Comparison of ENCODE assay signal across 8 mouse cellular contexts in genomic region chr12:69297411-69298150, GRCm38 (mm10). TPM values are rescaled to one million over a fixed set of nuclear protein-coding genes. Genes with fewer than 3 reads are reported as not detected.
DNase-seq lines count a peak whose midpoint lies in the region; ATAC-seq and TF ChIP-seq lines count a peak whose summit lies in the region.

No protein-coding gene starts in this region.

- WGBS in lung, adult 2 months: 23% methylated on average over 20 of the region's 20 CpGs
- WGBS in hindbrain, embryonic 15.5 days: 19% methylated on average over 20 of the region's 20 CpGs
- 15% methylated on average over 20 of the region's 20 CpGs for WGBS in midbrain, postnatal 0 days

- H3K9me3 ChIP-seq in hindbrain, embryonic 15.5 days: no peaks in the 10 kb centered on the region
- no peaks in the 10 kb centered on the region for H3K9me3 ChIP-seq in midbrain, postnatal 0 days (ENCODE audit: low read length)

- no peaks in the 10 kb centered on the region for H3K27me3 ChIP-seq in hindbrain, embryonic 15.5 days
- H3K27me3 ChIP-seq in midbrain, postnatal 0 days (ENCODE audit: insufficient read depth, low read length): no peaks in the 10 kb centered on the region

- DNase-seq in lung, adult 2 months: no peak
- no peak for DNase-seq in lung, postnatal 4 days
- peak; percentile 17 for DNase-seq in embryo, embryonic 11 days
- peak; percentile 36 for DNase-seq in midbrain, postnatal 0 days (ENCODE audit: low spot score)
- DNase-seq in right cerebral cortex, postnatal 10 days (ENCODE audit: low spot score in 2 of 2): no peak
- DNase-seq in layer of hippocampus, adult 9-11 months: no peak

- peak overlapping the region; percentile 75 for H3K4me2 ChIP-seq in hindbrain, embryonic 15.5 days
- peak overlapping the region; percentile 78 for H3K4me2 ChIP-seq in midbrain, postnatal 0 days (ENCODE audit: low read depth, low read length, poor library complexity, severe bottlenecking)

- H3K4me1 ChIP-seq in lung, adult 2 months (ENCODE audit: control insufficient read depth, insufficient read depth, low read length): peaks cover 5% of the 10 kb centered on the region
- peaks cover 28% of the 10 kb centered on the region for H3K4me1 ChIP-seq in hindbrain, embryonic 15.5 days (replicated peaks)
- H3K4me1 ChIP-seq in midbrain, postnatal 0 days (ENCODE audit: insufficient read depth, low read length): peaks cover 4% of the 10 kb centered on the region; the same call in 1 of the 2 replicates

- peak overlapping the region; percentile 97 for H3K27ac ChIP-seq in hindbrain, embryonic 15.5 days (replicated peaks)
- peak overlapping the region; percentile 96 for H3K27ac ChIP-seq in midbrain, postnatal 0 days (ENCODE audit: low read depth, low read length)

- TF ChIP-seq POLR2A in lung, adult 2 months (IDR thresholded peaks at IDR 0.05; ENCODE audit: borderline replicate concordance, extremely low read depth, low read depth, low read length): no peak

- peak overlapping the region; percentile 99 for H3K9ac ChIP-seq in hindbrain, embryonic 15.5 days
- H3K9ac ChIP-seq in midbrain, postnatal 0 days (replicated peaks; ENCODE audit: low read length, poor library complexity, severe bottlenecking): peak overlapping the region; percentile 97

- no peak for TF ChIP-seq CTCF in lung, adult 2 months (IDR thresholded peaks at IDR 0.05; ENCODE audit: insufficient read depth, low read length)
- TF ChIP-seq CTCF in midbrain, postnatal 0 days (IDR thresholded peaks at IDR 0.05): no peak

- H3K4me3 ChIP-seq in lung, adult 2 months (replicated peaks; ENCODE audit: extremely low read depth, low read depth, low read length): peak overlapping the region; percentile 80
- H3K4me3 ChIP-seq in hindbrain, embryonic 15.5 days: peak overlapping the region; percentile 95
- H3K4me3 ChIP-seq in midbrain, postnatal 0 days (ENCODE audit: low read depth, low read length): peak overlapping the region; percentile 96

- ATAC-seq in hindbrain, embryonic 15.5 days (ENCODE audit: low FRiP score, low read depth): no peak
- no peak for ATAC-seq in midbrain, postnatal 0 days (ENCODE audit: low FRiP score)
- no peak for ATAC-seq in cerebellum, adult (ENCODE audit: insufficient number of reproducible peaks, low FRiP score, low TSS enrichment)

- peaks cover 21% of the 10 kb centered on the region for H3K36me3 ChIP-seq in hindbrain, embryonic 15.5 days
- H3K36me3 ChIP-seq in midbrain, postnatal 0 days (ENCODE audit: insufficient read depth, low read length): peaks cover 14% of the 10 kb centered on the region

RNA-seq across cellular contexts. Expression of gene Klhdc2, which starts 1.1 kb away (rescaled TPM):
- 29.5 and 37.5 TPM in 2 replicates for polyA plus RNA-seq in lung, adult 2 months (2012; rRNA removed)
- polyA plus RNA-seq in hindbrain, embryonic 15.5 days (2015; fragmentation: Nextera tagmentation; extraction: Ambion mirVana): 273 and 278 TPM in 2 replicates
- 303 and 373 TPM in 2 replicates for total RNA-seq in midbrain, postnatal 0 days (2014; rRNA removed)
- 259 and 266 TPM in 2 replicates for polyA plus RNA-seq in midbrain, postnatal 0 days (2015; fragmentation: Nextera tagmentation; extraction: Ambion mirVana)

RNA-seq across cellular contexts. Expression of gene Klhdc1, which starts 56.6 kb away (rescaled TPM):
- 0.87 and 4.8 TPM in 2 replicates for polyA plus RNA-seq in lung, adult 2 months (2012; rRNA removed)
- 16.8 and 17.6 TPM in 2 replicates for polyA plus RNA-seq in hindbrain, embryonic 15.5 days (2015; fragmentation: Nextera tagmentation; extraction: Ambion mirVana)
- 8.5 TPM in 2 replicates for total RNA-seq in midbrain, postnatal 0 days (2014; rRNA removed)
- 18.1 and 25.6 TPM in 2 replicates for polyA plus RNA-seq in midbrain, postnatal 0 days (2015; fragmentation: Nextera tagmentation; extraction: Ambion mirVana)

RNA-seq across cellular contexts. Expression of gene Nemf, which starts 59.4 kb away (rescaled TPM):
- polyA plus RNA-seq in lung, adult 2 months (2012; rRNA removed): 3.2 and 6.4 TPM in 2 replicates
- polyA plus RNA-seq in hindbrain, embryonic 15.5 days (2015; fragmentation: Nextera tagmentation; extraction: Ambion mirVana): 84.0 and 87.4 TPM in 2 replicates
- 24.0 and 40.8 TPM in 2 replicates for total RNA-seq in midbrain, postnatal 0 days (2014; rRNA removed)
- polyA plus RNA-seq in midbrain, postnatal 0 days (2015; fragmentation: Nextera tagmentation; extraction: Ambion mirVana): 63.9 and 69.6 TPM in 2 replicates

Comparison
In these comparisons a context has a peak if more than half of its experiments do, and no peak if none do; other contexts are left out.
1. DNase-seq: peak in embryo, embryonic 11 days (single experiment) and midbrain, postnatal 0 days (single experiment); none in lung, adult 2 months (single experiment), lung, postnatal 4 days (0 of 2), right cerebral cortex, postnatal 10 days (0 of 2) and layer of hippocampus, adult 9-11 months (single experiment).
2. Peak in every context shown above with its lines, with median percentiles within 50 percentile points of each other: H3K4me3 ChIP-seq.